Mouse (Mus musculus) midbrain, embryonic 12.5 days (tissue): ENCODE measurements at regions not wholly inside any gene's neighbourhood (a gene's known extent, or its start where the extent isn't known, plus 50 kb on each side); places are given as distances from the start of the nearest gene placed in this dataset.

ENCODE experiments used
- ATAC-seq: fragments of 200-750 bp; cut with Nextera tagmentation; 2 replicates; pipeline ENCODE4 v1.8.0; 2017; ENCODE audit warnings: low read depth, moderate TSS enrichment, moderate library complexity; ENCODE audit not compliant: low FRiP score
- H3K27ac ChIP-seq: fragments of 300-500 bp; sonication (generic); replicated peaks from 2 replicates; pipeline ENCODE4 v1.5.1; 2016; ENCODE audit warnings: mild to moderate bottlenecking
- H3K27me3 ChIP-seq: fragments of 300-500 bp; sonication (generic); 2 replicates; pipeline ENCODE4 v1.6.1; 2016; ENCODE audit warnings: mild to moderate bottlenecking
- H3K36me3 ChIP-seq: fragments of 300-500 bp; sonication (generic); 2 replicates; pipeline ENCODE4 v1.6.1; 2016
- H3K4me1 ChIP-seq: fragments of 300-500 bp; sonication (generic); 2 replicates; pipeline ENCODE4 v1.6.1; 2016
- H3K4me2 ChIP-seq: fragments of 300-500 bp; sonication (generic); replicated peaks from 2 replicates; pipeline ENCODE4 v1.6.1; 2016; ENCODE audit warnings: mild to moderate bottlenecking, moderate library complexity
- H3K4me3 ChIP-seq: fragments of 300-500 bp; sonication (generic); 2 replicates; pipeline ENCODE4 v1.5.1; 2016; ENCODE audit warnings: mild to moderate bottlenecking
- H3K9ac ChIP-seq: fragments of 300-500 bp; sonication (generic); replicated peaks from 2 replicates; pipeline ENCODE4 v1.6.1; 2016; ENCODE audit warnings: mild to moderate bottlenecking, moderate library complexity
- H3K9me3 ChIP-seq: fragments of 300-500 bp; sonication (generic); 2 replicates; pipeline ENCODE4 v1.6.1; 2016; ENCODE audit warnings: mild to moderate bottlenecking
- WGBS: fragments of 180-500 bp; shearing (Covaris S2); methylation state at CpG from one replicate; pipeline ENCODE4 v1.1.7; 2016; 5-methylcytosine and 5-hydroxymethylcytosine counted together

- Histone ChIP-seq H3K27me3 (no peaks in the 10 kb centered on the region), H3K27ac (no peak overlapping the region), H3K36me3 (no peaks in the 10 kb centered on the region), H3K4me1 (no peaks in the 10 kb centered on the region), H3K4me3 (no peak overlapping the region), H3K4me2 (no peak overlapping the region), H3K9me3 (no peaks in the 10 kb centered on the region), H3K9ac (no peak overlapping the region)
- WGBS, result 84% methylated on average over 2 of the region's 2 CpGs
- ATAC-seq, result no peak
Measured at GRCm38 (mm10) chr7:135942826-135943225, 226.7 kb upstream of the Mki67 start.

GRCm38 (mm10) chr7:135946071-135946646, 230.0 kb upstream of the Mki67 start:
- Histone ChIP-seq H3K9ac (no peak overlapping the region), H3K9me3 (no peaks in the 10 kb centered on the region), H3K27ac (no peak overlapping the region), H3K4me1 (no peaks in the 10 kb centered on the region), H3K4me2 (no peak overlapping the region), H3K36me3 (no peaks in the 10 kb centered on the region), H3K27me3 (no peaks in the 10 kb centered on the region), H3K4me3 (no peak overlapping the region)
- WGBS, result 82% methylated on average over 5 of the region's 5 CpGs
- ATAC-seq, result no peak

DNA sequence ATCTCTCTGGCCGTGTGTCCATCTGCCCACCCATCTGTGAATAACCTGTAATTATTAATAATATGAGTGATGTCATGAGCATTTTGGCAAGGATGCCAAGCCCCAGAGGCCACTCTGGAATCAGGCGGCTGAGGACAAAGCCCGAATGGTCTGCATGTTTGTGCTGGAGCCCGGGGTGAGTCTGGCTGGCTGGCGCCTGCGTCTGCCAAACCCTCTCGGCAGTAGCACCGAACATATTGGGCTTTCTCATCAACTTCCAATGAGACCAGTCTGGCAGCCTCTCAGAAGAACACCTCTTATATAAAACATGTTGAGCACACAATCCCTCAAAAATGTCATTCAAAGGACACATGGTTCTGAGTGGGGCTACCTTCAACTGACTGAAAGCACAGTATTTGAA, 244.9 kb upstream of the Mki67 start:
- 86% methylated on average over 8 of the region's 8 CpGs for WGBS

GRCm38 (mm10) chr7:135965528-135965927, 249.4 kb upstream of the Mki67 start:
- Histone ChIP-seq H3K4me3 (no peak overlapping the region), H3K9me3 (no peaks in the 10 kb centered on the region), H3K4me1 (peaks cover 15% of the 10 kb centered on the region), H3K36me3 (no peaks in the 10 kb centered on the region), H3K27ac (no peak overlapping the region), H3K4me2 (0 out of 2 replicates have a peak overlapping the region, but pooled peaks have one; percentile 3), H3K27me3 (no peaks in the 10 kb centered on the region), H3K9ac (no peak overlapping the region)
- 27% methylated on average over 6 of the region's 6 CpGs for WGBS
- peak; percentile 49; the same call in 1 of the 2 replicates for ATAC-seq

More for the DNA sequence above, 244.9 kb upstream of the Mki67 start:
- Histone ChIP-seq H3K9me3 (no peaks in the 10 kb centered on the region), H3K27ac (no peak overlapping the region), H3K36me3 (no peaks in the 10 kb centered on the region), H3K4me1 (peaks cover 8% of the 10 kb centered on the region), H3K4me3 (no peak overlapping the region), H3K4me2 (no peak overlapping the region), H3K9ac (no peak overlapping the region), H3K27me3 (no peaks in the 10 kb centered on the region)
- ATAC-seq, result no peak

DNA sequence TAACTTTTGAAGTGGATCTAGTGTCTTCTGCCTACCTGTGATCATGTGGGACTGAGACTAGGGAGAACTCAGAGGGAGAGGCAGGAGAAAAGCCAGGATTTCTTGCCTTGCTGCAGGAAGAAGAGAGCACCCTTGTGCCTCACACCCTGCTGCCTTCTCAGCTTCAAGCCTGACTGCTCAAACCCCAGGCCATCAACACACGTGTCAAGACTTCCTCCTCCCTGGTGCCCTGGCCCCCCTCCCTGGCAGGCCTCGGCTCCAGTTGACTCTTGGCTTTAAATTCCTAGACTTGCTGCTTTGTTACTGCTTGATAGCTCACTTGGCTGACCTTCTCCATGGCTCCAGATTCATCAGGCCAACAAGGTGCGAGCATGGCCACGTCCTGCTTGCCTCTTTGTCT, 250.1 kb upstream of the Mki67 start:
- WGBS, result 48% methylated on average over 4 of the region's 4 CpGs
- no peak for ATAC-seq
- no peak overlapping the region for H3K27ac ChIP-seq

DNA sequence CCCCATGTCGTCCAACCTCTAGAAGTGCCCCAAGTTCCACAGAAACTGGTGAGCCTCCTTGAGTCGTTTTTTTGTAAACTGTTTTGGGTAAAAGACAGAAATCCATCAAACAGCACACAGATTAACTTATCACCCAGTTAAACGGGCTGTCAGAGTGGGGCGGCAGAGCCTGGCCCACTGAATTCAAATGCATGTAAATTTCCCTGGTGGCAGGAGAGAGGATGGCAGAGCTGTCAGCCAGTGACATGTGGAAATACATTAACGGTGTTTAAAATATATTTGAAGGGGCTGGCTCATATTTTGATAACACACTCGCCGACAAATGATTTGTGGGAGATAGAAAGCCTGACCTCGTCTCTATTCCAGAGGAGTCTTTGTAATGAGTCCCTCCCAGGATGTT, 252.5 kb upstream of the Mki67 start:
- H3K27ac ChIP-seq, result no peak overlapping the region
- ATAC-seq, result no peak
- H3K4me1 ChIP-seq, result peaks cover 15% of the 10 kb centered on the region
- no peaks in the 10 kb centered on the region for H3K9me3 ChIP-seq
- no peaks in the 10 kb centered on the region for H3K36me3 ChIP-seq
- no peak overlapping the region for H3K4me3 ChIP-seq
- 65% methylated on average over 8 of the region's 8 CpGs for WGBS
- H3K4me2 ChIP-seq, result no peak overlapping the region
- H3K27me3 ChIP-seq, result no peaks in the 10 kb centered on the region
- no peak overlapping the region for H3K9ac ChIP-seq

More for the DNA sequence above, 250.1 kb upstream of the Mki67 start:
- Histone ChIP-seq H3K27me3 (no peaks in the 10 kb centered on the region), H3K36me3 (no peaks in the 10 kb centered on the region), H3K4me2 (no peak overlapping the region), H3K9me3 (no peaks in the 10 kb centered on the region), H3K9ac (no peak overlapping the region), H3K4me1 (peaks cover 15% of the 10 kb centered on the region), H3K4me3 (no peak overlapping the region)

DNA sequence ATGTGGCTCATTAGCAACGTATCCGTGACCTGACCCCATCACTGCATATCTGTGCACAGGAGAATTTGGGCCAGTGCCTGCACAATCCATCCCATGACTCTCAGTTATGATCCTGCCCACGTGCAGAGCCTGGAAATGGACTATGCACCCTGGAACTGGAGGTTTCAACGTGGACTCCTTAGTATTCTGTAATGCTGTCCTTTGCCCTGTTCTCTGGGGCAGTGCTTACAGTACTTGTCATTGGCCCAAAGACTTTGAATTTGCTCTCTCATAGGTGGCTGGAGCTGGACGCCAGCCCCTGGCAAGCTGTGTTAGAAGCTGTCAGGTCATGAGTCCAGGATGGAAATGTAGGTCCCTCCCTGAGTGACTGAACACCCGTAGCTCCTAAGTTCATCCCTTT, 269.9 kb upstream of the Mki67 start:
- no peaks in the 10 kb centered on the region for H3K36me3 ChIP-seq
- WGBS, result 77% methylated on average over 6 of the region's 6 CpGs
- H3K4me2 ChIP-seq, result no peak overlapping the region
- H3K4me3 ChIP-seq, result no peak overlapping the region
- H3K4me1 ChIP-seq, result no peaks in the 10 kb centered on the region
- ATAC-seq, result no peak
- H3K9ac ChIP-seq, result no peak overlapping the region
- no peak overlapping the region for H3K27ac ChIP-seq
- no peaks in the 10 kb centered on the region for H3K9me3 ChIP-seq
- H3K27me3 ChIP-seq, result no peaks in the 10 kb centered on the region; the same call in 1 of the 2 replicates

DNA sequence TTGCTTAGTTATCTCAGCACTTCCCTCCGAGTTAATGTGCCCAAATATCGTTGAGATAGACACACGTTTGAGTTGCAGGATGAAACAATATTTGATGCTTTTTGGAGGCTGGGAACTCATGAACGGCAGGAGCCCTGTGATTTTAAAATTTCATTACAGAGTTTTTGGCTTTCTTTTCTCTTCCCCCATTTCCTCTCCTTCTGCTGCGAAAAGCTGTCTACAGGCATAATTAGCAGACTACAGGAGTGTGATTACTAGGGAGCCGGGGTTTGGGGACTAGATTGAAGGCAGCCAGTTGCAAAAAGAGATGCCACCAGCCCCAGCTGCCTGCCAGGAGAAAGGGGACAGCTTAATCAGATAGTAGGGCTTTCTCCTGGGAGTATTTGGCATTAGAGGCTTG, 274.2 kb upstream of the Mki67 start:
- Histone ChIP-seq H3K9ac (no peak overlapping the region), H3K4me3 (no peak overlapping the region), H3K36me3 (no peaks in the 10 kb centered on the region), H3K4me2 (no peak overlapping the region), H3K27me3 (no peaks in the 10 kb centered on the region; the same call in 1 of the 2 replicates), H3K9me3 (no peaks in the 10 kb centered on the region), H3K27ac (no peak overlapping the region), H3K4me1 (no peaks in the 10 kb centered on the region)
- 70% methylated on average over 6 of the region's 6 CpGs for WGBS
- ATAC-seq, result no peak

DNA sequence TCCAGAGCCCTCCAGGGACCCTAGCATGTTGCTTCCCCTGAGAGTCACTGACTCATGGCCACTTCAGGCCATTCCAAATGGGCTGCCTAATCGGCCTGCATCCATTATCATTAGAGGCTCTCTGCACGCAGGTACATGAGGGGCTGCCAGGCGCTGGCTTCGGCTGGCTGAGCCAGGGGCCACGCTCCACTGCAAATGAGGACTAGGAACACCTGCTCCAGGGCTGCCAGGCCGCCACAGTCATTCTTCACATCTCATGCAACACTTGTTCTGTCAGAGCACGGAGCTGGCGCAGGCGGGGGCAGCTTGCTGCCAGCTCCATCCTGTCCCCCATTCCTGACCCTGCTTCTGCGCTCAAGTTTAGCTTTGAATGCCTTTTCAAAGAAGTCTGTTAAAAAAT, 280.7 kb upstream of the Mki67 start:
- no peak overlapping the region for H3K4me3 ChIP-seq
- no peak overlapping the region for H3K9ac ChIP-seq
- no peaks in the 10 kb centered on the region for H3K9me3 ChIP-seq
- H3K36me3 ChIP-seq, result no peaks in the 10 kb centered on the region
- H3K27ac ChIP-seq, result no peak overlapping the region
- H3K4me1 ChIP-seq, result no peaks in the 10 kb centered on the region
- H3K27me3 ChIP-seq, result no peaks in the 10 kb centered on the region; the same call in 1 of the 2 replicates
- WGBS, result 80% methylated on average over 10 of the region's 10 CpGs
- H3K4me2 ChIP-seq, result no peak overlapping the region
- no peak for ATAC-seq

DNA sequence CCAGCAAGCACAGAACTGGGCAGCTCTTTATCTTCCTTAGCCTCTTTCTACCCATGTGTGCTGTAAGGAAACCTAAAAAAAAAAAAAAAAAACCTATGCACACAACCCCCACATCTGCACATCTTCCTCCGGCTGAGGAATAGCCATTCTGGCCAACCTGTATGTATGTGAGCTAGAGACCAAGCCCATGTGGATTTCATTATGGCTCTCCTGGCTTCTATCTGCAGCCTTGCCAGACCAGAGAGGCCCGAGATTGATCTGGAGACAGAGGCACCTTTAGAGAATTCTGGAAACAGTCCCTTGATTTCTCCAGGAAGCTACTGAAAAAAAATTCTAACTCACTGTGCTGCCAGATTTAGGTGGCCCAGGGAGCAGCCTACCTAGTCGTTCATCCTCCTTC, 281.5 kb upstream of the Mki67 start:
- WGBS, result 81% methylated on average over 3 of the region's 3 CpGs
- Histone ChIP-seq H3K27ac (no peak overlapping the region), H3K4me2 (no peak overlapping the region), H3K9ac (no peak overlapping the region), H3K4me1 (no peaks in the 10 kb centered on the region), H3K9me3 (no peaks in the 10 kb centered on the region), H3K4me3 (no peak overlapping the region), H3K36me3 (no peaks in the 10 kb centered on the region), H3K27me3 (no peaks in the 10 kb centered on the region; the same call in 1 of the 2 replicates)
- no peak for ATAC-seq

DNA sequence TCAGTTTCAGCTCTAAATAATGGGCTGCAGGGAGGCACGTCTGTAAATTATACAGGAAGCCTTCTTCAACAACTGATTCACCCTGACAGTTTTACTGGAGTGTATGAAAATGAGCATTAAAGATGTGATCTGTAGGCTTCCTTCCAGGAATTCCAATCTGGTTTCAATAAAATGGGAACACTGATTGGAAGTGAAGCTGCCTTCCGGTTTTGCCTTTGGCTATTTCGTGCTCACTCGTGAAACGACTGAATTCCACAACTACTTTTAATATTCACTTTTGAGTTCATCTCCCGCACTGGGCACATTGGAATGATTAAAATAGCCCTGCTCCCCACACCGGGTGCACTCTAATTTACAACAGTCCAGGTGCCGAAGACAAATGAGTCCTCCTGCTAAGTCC, 286.2 kb upstream of the Mki67 start:
- 85% methylated on average over 8 of the region's 8 CpGs for WGBS
- H3K36me3 ChIP-seq, result no peaks in the 10 kb centered on the region
- no peak overlapping the region for H3K9ac ChIP-seq
- ATAC-seq, result no peak
- no peak overlapping the region for H3K27ac ChIP-seq
- no peaks in the 10 kb centered on the region for H3K4me1 ChIP-seq
- no peaks in the 10 kb centered on the region for H3K9me3 ChIP-seq
- peaks cover 4% of the 10 kb centered on the region for H3K27me3 ChIP-seq
- H3K4me2 ChIP-seq, result no peak overlapping the region
- no peak overlapping the region for H3K4me3 ChIP-seq

DNA sequence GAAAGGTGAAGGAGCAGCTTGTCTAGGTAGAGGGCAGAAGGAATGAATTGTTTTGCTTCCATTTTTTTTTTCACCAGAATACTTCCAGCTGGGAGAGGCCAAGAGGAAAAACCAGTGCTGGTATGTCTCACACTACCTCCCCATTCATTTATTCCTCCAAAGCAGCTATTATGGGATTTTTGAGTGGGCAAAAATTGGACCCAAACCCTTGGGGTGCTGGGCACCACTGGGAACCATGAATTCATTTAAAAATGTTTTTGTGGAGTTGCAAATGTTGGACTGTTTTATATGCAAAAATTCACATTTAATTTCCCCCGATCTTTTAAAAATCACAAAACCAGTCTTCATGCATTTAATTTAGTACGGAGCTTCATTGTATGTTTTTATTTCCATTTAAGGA, 287.1 kb upstream of the Mki67 start:
- ATAC-seq, result no peak
- Histone ChIP-seq H3K4me3 (no peak overlapping the region), H3K27me3 (peaks cover 4% of the 10 kb centered on the region), H3K27ac (no peak overlapping the region), H3K9ac (no peak overlapping the region), H3K4me1 (peaks cover 7% of the 10 kb centered on the region), H3K9me3 (no peaks in the 10 kb centered on the region), H3K36me3 (no peaks in the 10 kb centered on the region), H3K4me2 (no peak overlapping the region)
- WGBS, result 88% methylated on average over 2 of the region's 2 CpGs

GRCm38 (mm10) chr7:136007796-136008455, 291.8 kb upstream of the Mki67 start:
- Histone ChIP-seq H3K4me2 (peak overlapping the region; percentile 25), H3K4me3 (no peak overlapping the region), H3K9ac (no peak overlapping the region), H3K9me3 (no peaks in the 10 kb centered on the region), H3K36me3 (no peaks in the 10 kb centered on the region), H3K4me1 (peaks cover 10% of the 10 kb centered on the region), H3K27me3 (peaks cover 11% of the 10 kb centered on the region), H3K27ac (no peak overlapping the region)
- 45% methylated on average over 23 of the region's 23 CpGs for WGBS
- no peak for ATAC-seq
